Mouse (Mus musculus) c-Kit-positive CD71-positive TER-119-negative erythroid progenitor cells, embryonic 14.5 days (primary cell): ENCODE results near the gene Gm42517.

Experiments used
- DNase-seq: peaks from one replicate; pipeline ENCODE4 v3.0.0-alpha.2; 2013; ENCODE audit warnings: low read depth

Gm42517 gene

GRCm38 (mm10) chr5:108349511-108350148, 18.1 kb downstream of the Gm42517 start:
- no peak for DNase-seq

GRCm38 (mm10) chr5:108347843-108348242, 19.9 kb downstream of the Gm42517 start:
- no peak for DNase-seq

- no peak for DNase-seq
Observed at GRCm38 (mm10) chr5:108345313-108346071, 22.2 kb downstream of the Gm42517 start.

- DNase-seq = no peak
Observed at GRCm38 (mm10) chr5:108343680-108344170, 24.0 kb downstream of the Gm42517 start.

- DNase-seq = no peak
Observed at GRCm38 (mm10) chr5:108338049-108338448, 29.7 kb downstream of the Gm42517 start.

- DNase-seq = peak; percentile 67
Observed at GRCm38 (mm10) chr5:108337385-108337784, 30.3 kb downstream of the Gm42517 start.

GRCm38 (mm10) chr5:108331051-108331450, 36.7 kb downstream of the Gm42517 start:
- no peak for DNase-seq
